Mouse (Mus musculus): ENCODE data around the gene Prorsd1.
"Not testable (repeated sequence)": the region's sequence is repeated elsewhere in the genome, so short reads cannot be mapped to it uniquely, and the experiment has no call there.

GRCm38 (mm10) chr11:29546297-29546696 is 31.5 kb upstream of the Prorsd1 start:
- TF ChIP-seq CTCF (IDR thresholded peaks at IDR 0.05; ENCODE audit: low read depth, low read length); POLR2A (IDR thresholded peaks at IDR 0.05; ENCODE audit: extremely low read depth, insufficient read depth, low read length): not testable (repeated sequence)
